Mouse (Mus musculus) embryonic fibroblast, embryonic 13.5 days (primary cell): Measurements from ENCODE around the gene Krt75.

Experiments used
- CTCF ChIP-seq: IDR thresholded peaks from 2 replicates; pipeline ENCODE4 v1.5.1; 2011; ENCODE audit warnings: mild to moderate bottlenecking, control low read depth, low read length, moderate library complexity, borderline replicate concordance; ENCODE audit not compliant: insufficient read depth
- POLR2A ChIP-seq: IDR thresholded peaks from 2 replicates; pipeline ENCODE4 v1.6.1; 2011; ENCODE audit warnings: low read depth, mild to moderate bottlenecking, control low read depth, low read length, moderate library complexity

DNA sequence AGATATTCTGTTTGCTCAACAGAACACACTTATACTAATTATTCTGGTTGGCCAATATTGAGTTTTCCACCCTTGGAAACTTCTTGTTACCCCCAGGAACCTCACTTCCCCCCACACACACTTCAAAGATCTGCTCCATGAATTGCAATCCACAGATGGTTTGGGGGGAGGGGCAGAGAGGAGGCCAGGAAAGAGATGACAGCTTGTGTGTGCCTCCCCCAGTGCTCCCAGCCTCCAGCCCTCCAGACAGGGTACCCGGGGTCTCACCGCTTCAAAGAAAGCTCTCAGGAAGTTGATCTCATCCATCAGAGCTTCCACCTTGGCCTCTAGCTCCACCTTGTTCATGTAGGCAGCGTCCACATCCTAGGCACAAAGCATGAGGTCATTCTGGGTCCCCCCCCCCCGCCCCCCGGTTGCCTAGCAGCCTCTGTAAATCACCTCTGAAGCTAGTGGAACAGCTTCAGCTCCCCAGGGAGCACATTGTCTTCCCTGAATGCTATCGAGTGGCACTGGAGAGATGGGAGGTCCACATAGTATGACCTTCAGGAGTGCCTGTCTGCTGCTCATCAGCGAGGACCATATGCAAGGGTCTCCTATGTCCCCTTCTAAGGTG lies 15.6 kb downstream of the Krt75 start:
- TF ChIP-seq CTCF (no peak), POLR2A (no peak)
